Mouse (Mus musculus): ENCODE measurements at regions not wholly inside any gene's neighbourhood (a gene's known extent, or its start where the extent isn't known, plus 50 kb on each side); places are given as distances from the start of the nearest gene placed in this dataset.

GRCm38 (mm10) chr11:65375361-65375760, 105.6 kb upstream of the Myocd start:
- TF ChIP-seq CTCF (IDR thresholded peaks at IDR 0.05; ENCODE audit: low read depth), result no peak
- no peak for TF ChIP-seq EP300 (IDR thresholded peaks at IDR 0.05; ENCODE audit: low read depth)
